Mouse (Mus musculus) monocyte, adult 2 months (primary cell): Measurements from ENCODE around the gene Galnt5.

Experiments used
- DNase-seq, 2 experiments: peaks; one replicate each; pipeline ENCODE4 v3.0.0; 2022; ENCODE audit warnings: low spot score in 2 of 2, low read depth in 1 of 2

Gene Galnt5

GRCm38 (mm10) chr2:57997752-57998430, at the start of gene Galnt5:
Galnt5 (plus strand) TSS chr2:57997884.
- DNase-seq: no peak

- no peak for DNase-seq
These were observed 46.1 kb upstream of the Galnt5 start for GRCm38 (mm10) chr2:57951620-57952019.

- DNase-seq: no peak
These were observed 36.9 kb upstream of the Galnt5 start for GRCm38 (mm10) chr2:57960786-57961185.

GRCm38 (mm10) chr2:57982248-57982647, 15.4 kb upstream of the Galnt5 start:
- no peak for DNase-seq

GRCm38 (mm10) chr2:57991084-57991483, 6.6 kb upstream of the Galnt5 start:
- DNase-seq: no peak

- no peak for DNase-seq
These were observed 3.8 kb downstream of the Galnt5 start for GRCm38 (mm10) chr2:58001497-58001896.

- DNase-seq: no peak
These were observed 9.4 kb downstream of the Galnt5 start for GRCm38 (mm10) chr2:58007081-58007480.

GRCm38 (mm10) chr2:58023556-58023955, 25.9 kb downstream of the Galnt5 start:
- DNase-seq: no peak

GRCm38 (mm10) chr2:58026740-58027139, 29.1 kb downstream of the Galnt5 start:
- DNase-seq: no peak

GRCm38 (mm10) chr2:58029404-58029803, 31.7 kb downstream of the Galnt5 start:
- no peak for DNase-seq

- no peak for DNase-seq
These were observed 33.7 kb downstream of the Galnt5 start for GRCm38 (mm10) chr2:58031431-58031830.

- DNase-seq: no peak
These were observed 38.0 kb downstream of the Galnt5 start for GRCm38 (mm10) chr2:58035635-58036034.

- no peak for DNase-seq
These were observed 39.2 kb downstream of the Galnt5 start for GRCm38 (mm10) chr2:58036926-58037325.

- DNase-seq: no peak
These were observed 44.2 kb downstream of the Galnt5 start for GRCm38 (mm10) chr2:58041867-58042266.

- DNase-seq: no peak
These were observed 55.3 kb downstream of the Galnt5 start, which contains the start of gene Ermn for GRCm38 (mm10) chr2:58052821-58053581. Ermn (minus strand) TSS chr2:58052864.

- DNase-seq: peak; percentile 5 to 18
These were observed 57.7 kb downstream of the Galnt5 start for GRCm38 (mm10) chr2:58055383-58055782.

- no peak for DNase-seq
These were observed 82.2 kb downstream of the Galnt5 start for GRCm38 (mm10) chr2:58079849-58080248.

- DNase-seq: no peak
These were observed 88.7 kb downstream of the Galnt5 start for GRCm38 (mm10) chr2:58086420-58086819.

- DNase-seq: no peak
These were observed 97.1 kb downstream of the Galnt5 start for GRCm38 (mm10) chr2:58094818-58095217.
